Mouse (Mus musculus): ENCODE measurements around the gene Skap1.

GRCm38 (mm10) chr11:96624436-96624835, 160.0 kb downstream of the Skap1 start:
- no peak for TF ChIP-seq POLR2A (IDR thresholded peaks at IDR 0.05; ENCODE audit: borderline replicate concordance, insufficient read depth, low read length)
- no peak for TF ChIP-seq CTCF (IDR thresholded peaks at IDR 0.05; ENCODE audit: borderline replicate concordance, insufficient read depth, low read depth, low read length)
